Mouse (Mus musculus) forebrain, embryonic 16.5 days (tissue): ENCODE data around the gene Pgp. TPM values are rescaled to one million over a fixed set of nuclear protein-coding genes. Genes with fewer than 3 reads are reported as not detected.
A peak's percentile ranks its signal among the peaks of the same experiment; 100 is the strongest.
"Not testable (repeated sequence)": the region's sequence is repeated elsewhere in the genome, so short reads cannot be mapped to it uniquely, and the experiment has no call there.

Experiments used
- ATAC-seq: fragments of 200-750 bp; cut with Nextera tagmentation; 2 replicates; pipeline ENCODE4 v1.8.0; 2017; ENCODE audit warnings: mild to moderate bottlenecking, moderate library complexity
- H3K27ac ChIP-seq: fragments of 300-500 bp; sonication (generic); 2 replicates; pipeline ENCODE4 v1.5.1; 2014; ENCODE audit warnings: low read length, control low read depth
- H3K27me3 ChIP-seq: fragments of 300-500 bp; sonication (generic); replicated peaks from 2 replicates; pipeline ENCODE4 v1.6.1; 2014; ENCODE audit warnings: low read length; ENCODE audit not compliant: control insufficient read depth, insufficient read depth
- H3K36me3 ChIP-seq: fragments of 300-500 bp; sonication (generic); 2 replicates; pipeline ENCODE4 v1.6.1; 2014; ENCODE audit not compliant: control insufficient read depth, insufficient read depth
- H3K4me1 ChIP-seq: fragments of 300-500 bp; sonication (generic); replicated peaks from 2 replicates; pipeline ENCODE4 v1.6.1; 2014; ENCODE audit warnings: low read length; ENCODE audit not compliant: control insufficient read depth, insufficient read depth
- H3K4me2 ChIP-seq: fragments of 300-500 bp; sonication (generic); 2 replicates; pipeline ENCODE4 v1.6.1; 2014; ENCODE audit warnings: mild to moderate bottlenecking, low read length, control low read depth
- H3K4me3 ChIP-seq: fragments of 300-500 bp; sonication (generic); replicated peaks from 2 replicates; pipeline ENCODE4 v1.5.1; 2014; ENCODE audit warnings: mild to moderate bottlenecking, low read length, control low read depth
- H3K9ac ChIP-seq: fragments of 300-500 bp; sonication (generic); replicated peaks from 2 replicates; pipeline ENCODE4 v1.6.1; 2014; ENCODE audit warnings: low read depth, low read length, control low read depth
- H3K9me3 ChIP-seq: fragments of 300-500 bp; sonication (generic); 2 replicates; pipeline ENCODE4 v1.6.1; 2016; ENCODE audit warnings: low read length; ENCODE audit not compliant: control insufficient read depth
- WGBS: fragments of 180-500 bp; shearing (Covaris S2); extraction: QIAGEN DNeasy Blood & Tissue Kit; methylation state at CpG from one replicate; pipeline ENCODE4 v1.1.7; 2014; 5-methylcytosine and 5-hydroxymethylcytosine counted together
- polyA plus RNA-seq: library from polyadenylated mRNA; unstranded; fragments of >200 nt; fragmentation: Nextera tagmentation; extraction: Ambion mirVana; gene quantifications from 2 replicates; pipeline ENCODE4 v1.2.1, GENCODE M21; 2015

Pgp gene
- 50.5 and 54.0 TPM in 2 replicates for polyA plus RNA-seq

- Histone ChIP-seq H3K9me3 (no peaks in the 10 kb centered on the region), H3K4me1 (peaks cover 25% of the 10 kb centered on the region), H3K4me2 (peak within 1 kb of the TSS; percentile 97), H3K36me3 (no peaks in the 10 kb centered on the region), H3K27me3 (no peaks in the 10 kb centered on the region), H3K9ac (peak within 1 kb of the TSS; percentile 74), H3K4me3 (peak within 1 kb of the TSS; percentile 76), H3K27ac (peak within 1 kb of the TSS; percentile 86)
- peak; percentile 99 for ATAC-seq
- under 1% methylated on average over 73 of the region's 75 CpGs for WGBS
These were observed at the start of gene Pgp, which contains the start of gene E4f1 for GRCm38 (mm10) chr17:24469910-24470602. Gene Pgp, plus strand, starts transcription at chr17:24470392. Gene E4f1, minus strand, starts transcription at chr17:24470313.

DNA sequence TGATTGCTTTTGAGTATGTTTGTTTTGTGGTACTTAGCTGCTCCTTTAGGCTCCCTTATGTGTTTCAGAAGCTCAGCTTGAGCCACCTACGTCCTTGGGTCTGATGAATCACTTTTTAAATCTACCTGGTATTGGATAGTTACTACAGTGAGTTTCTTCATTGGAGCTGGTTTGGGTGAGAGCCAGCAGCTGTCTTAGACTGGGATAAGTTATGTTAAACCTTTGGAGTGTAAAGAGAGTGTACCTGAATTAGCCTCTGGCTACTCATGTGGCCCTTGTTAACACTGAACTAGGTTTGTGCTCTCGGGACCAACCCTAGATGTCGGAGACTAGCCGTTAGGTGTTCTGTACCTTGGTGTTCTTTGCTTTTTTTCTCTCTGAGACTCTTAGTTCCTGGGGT, 47.1 kb upstream of the Pgp start:
- Histone ChIP-seq H3K27me3 (no peaks in the 10 kb centered on the region), H3K9ac (no peak overlapping the region), H3K36me3 (peaks cover 44% of the 10 kb centered on the region), H3K4me3 (no peak overlapping the region), H3K4me1 (peaks cover 12% of the 10 kb centered on the region), H3K4me2 (no peak overlapping the region), H3K9me3 (no peaks in the 10 kb centered on the region), H3K27ac (no peak overlapping the region)
- ATAC-seq = no peak
- WGBS = 92% methylated on average over 4 of the region's 4 CpGs

DNA sequence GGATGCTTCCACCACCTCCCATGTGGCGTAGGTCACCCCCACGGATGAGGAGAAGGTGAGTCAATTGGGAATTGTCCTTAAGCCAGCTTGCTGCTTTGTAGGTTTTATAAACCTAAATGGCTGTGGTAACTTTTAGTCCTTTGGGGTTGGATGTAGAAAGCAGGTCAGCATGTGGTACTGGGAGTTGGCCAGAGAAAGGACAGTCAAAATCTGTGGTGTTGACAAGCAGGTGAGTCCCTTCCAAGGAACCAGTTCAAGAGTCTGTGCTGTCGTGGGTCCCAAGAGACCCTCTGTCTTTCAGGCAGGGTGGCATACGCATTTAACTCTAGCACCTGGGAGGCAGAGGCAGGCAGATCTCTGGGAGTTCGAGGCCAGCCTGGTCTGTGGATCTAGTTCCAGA, 45.7 kb upstream of the Pgp start:
- H3K27me3 ChIP-seq = no peaks in the 10 kb centered on the region
- H3K4me3 ChIP-seq = no peak overlapping the region
- no peak overlapping the region for H3K4me2 ChIP-seq
- H3K4me1 ChIP-seq = peaks cover 12% of the 10 kb centered on the region
- peaks cover 34% of the 10 kb centered on the region for H3K36me3 ChIP-seq
- no peak overlapping the region for H3K27ac ChIP-seq
- H3K9me3 ChIP-seq = no peaks in the 10 kb centered on the region
- ATAC-seq = no peak
- no peak overlapping the region for H3K9ac ChIP-seq
- WGBS = 95% methylated on average over 5 of the region's 5 CpGs

- H3K4me2 ChIP-seq, H3K27me3 ChIP-seq, ATAC-seq, H3K4me3 ChIP-seq, H3K9ac ChIP-seq, H3K9me3 ChIP-seq, H3K27ac ChIP-seq: not testable (repeated sequence)
- Histone ChIP-seq H3K4me1 (peaks cover 12% of the 10 kb centered on the region), H3K36me3 (peaks cover 26% of the 10 kb centered on the region)
- WGBS = 94% methylated on average over 5 of the region's 8 CpGs
These were observed 44.9 kb upstream of the Pgp start for GRCm38 (mm10) chr17:24425326-24425725.

GRCm38 (mm10) chr17:24425905-24426304, 44.3 kb upstream of the Pgp start:
- H3K4me2 ChIP-seq = no peak overlapping the region
- peak overlapping the region; percentile 91 for H3K27ac ChIP-seq
- H3K27me3 ChIP-seq = no peaks in the 10 kb centered on the region
- peaks cover 23% of the 10 kb centered on the region for H3K36me3 ChIP-seq
- no peaks in the 10 kb centered on the region for H3K9me3 ChIP-seq
- H3K4me3 ChIP-seq = no peak overlapping the region
- 92% methylated on average over 7 of the region's 7 CpGs for WGBS
- peaks cover 12% of the 10 kb centered on the region for H3K4me1 ChIP-seq
- no peak overlapping the region for H3K9ac ChIP-seq
- ATAC-seq = no peak

DNA sequence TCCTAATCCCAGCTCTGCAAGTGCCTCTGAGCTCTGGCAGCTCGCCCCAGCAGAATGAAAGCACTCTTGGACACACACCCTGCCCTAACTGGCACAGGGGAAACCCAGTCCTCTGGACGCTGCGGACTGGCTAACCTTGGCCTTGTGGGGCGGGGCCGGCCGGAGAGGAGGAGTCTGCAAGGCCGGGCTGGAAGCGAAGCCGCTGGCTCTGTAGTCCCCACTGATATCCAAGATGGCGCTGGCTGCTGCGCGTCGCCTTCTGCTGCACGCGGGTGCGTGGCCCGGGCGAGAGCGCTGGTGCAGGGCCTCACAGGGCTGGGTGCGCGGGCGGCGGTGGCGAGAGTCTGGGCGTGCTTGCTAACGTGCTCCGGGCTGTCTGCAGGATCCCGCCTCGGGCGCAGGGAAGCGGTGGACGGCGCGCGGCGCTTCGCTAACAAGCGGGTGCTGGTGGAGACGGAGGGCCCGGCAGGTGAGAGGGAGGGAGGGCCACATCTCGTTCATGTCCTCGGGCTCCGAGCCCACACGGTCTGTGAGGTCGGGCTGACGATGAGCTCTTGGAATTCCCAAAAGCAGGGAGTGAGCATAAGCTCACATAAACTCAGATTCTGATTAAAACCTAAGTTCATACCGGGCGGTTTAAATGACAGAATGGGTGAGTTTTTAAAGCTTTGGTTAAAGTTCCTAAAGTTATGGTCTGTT, 43.6 kb upstream of the Pgp start, which contains the start of gene Eci1:
Eci1 (plus strand) TSS at position 171 of the 699 bp plus-strand sequence.
- Histone ChIP-seq H3K27me3 (no peaks in the 10 kb centered on the region), H3K9me3 (no peaks in the 10 kb centered on the region), H3K36me3 (peaks cover 17% of the 10 kb centered on the region), H3K4me1 (peaks cover 12% of the 10 kb centered on the region), H3K9ac (peak within 1 kb of the TSS; percentile 85), H3K27ac (peak within 1 kb of the TSS; percentile 91), H3K4me3 (peak within 1 kb of the TSS; percentile 73), H3K4me2 (peak within 1 kb of the TSS; percentile 63)
- under 1% methylated on average over 48 of the region's 48 CpGs for WGBS
- peak; percentile 97 for ATAC-seq

GRCm38 (mm10) chr17:24427170-24427557, 43.0 kb upstream of the Pgp start:
- Histone ChIP-seq H3K4me2 (peak overlapping the region; percentile 63), H3K27ac (no peak overlapping the region), H3K4me3 (peak overlapping the region; percentile 73), H3K9ac (peak overlapping the region; percentile 85), H3K4me1 (peaks cover 12% of the 10 kb centered on the region), H3K9me3 (no peaks in the 10 kb centered on the region), H3K27me3 (no peaks in the 10 kb centered on the region), H3K36me3 (peaks cover 13% of the 10 kb centered on the region)
- 6% methylated on average over 8 of the region's 8 CpGs for WGBS
- no peak for ATAC-seq

- no peak overlapping the region for H3K4me3 ChIP-seq
- H3K9me3 ChIP-seq = no peaks in the 10 kb centered on the region
- no peak overlapping the region for H3K9ac ChIP-seq
- no peak overlapping the region for H3K4me2 ChIP-seq
- ATAC-seq = no peak
- peaks cover 3% of the 10 kb centered on the region for H3K36me3 ChIP-seq
- no peaks in the 10 kb centered on the region for H3K27me3 ChIP-seq
- peaks cover 12% of the 10 kb centered on the region for H3K4me1 ChIP-seq
- WGBS = 91% methylated on average over 14 of the region's 14 CpGs
- H3K27ac ChIP-seq = no peak overlapping the region
These were observed 40.8 kb upstream of the Pgp start for GRCm38 (mm10) chr17:24429201-24429983.

- Histone ChIP-seq H3K4me1 (no peaks in the 10 kb centered on the region), H3K27ac (no peak overlapping the region), H3K9me3 (no peaks in the 10 kb centered on the region), H3K4me3 (no peak overlapping the region), H3K9ac (no peak overlapping the region), H3K36me3 (peaks cover 12% of the 10 kb centered on the region), H3K27me3 (no peaks in the 10 kb centered on the region), H3K4me2 (no peak overlapping the region)
- 70% methylated on average over 5 of the region's 5 CpGs for WGBS
- ATAC-seq = peak; percentile 56; the same call in 1 of the 2 replicates
These were observed 33.2 kb upstream of the Pgp start for GRCm38 (mm10) chr17:24437016-24437415.
